In genomic region chr9:15953585-15954337, GRCm38 (mm10) we compare ENCODE assay signal across 15 mouse cellular contexts.
"Had no signal": no experiment of that assay in that cellular context is flagged by ENCODE, and none has a peak within 500 bp of the region (broad histone marks: within the 10 kb centered on the region; RNA-seq: fewer than 3 reads in every experiment).

No protein-coding gene starts in this region.

- H3K4me3 ChIP-seq: liver, embryonic 13.5 days; lung, embryonic 15.5 days; megakaryocyte, embryonic 14.5 days; midbrain, embryonic 12.5 days; stomach, embryonic 15.5 days had no signal

- DNase-seq: kidney, adult 9 months; kidney, postnatal 36 days; layer of hippocampus, adult 9-11 months; layer of hippocampus, postnatal 36 days; liver; liver, embryonic 13.5 days; liver, postnatal 0 days; lung, postnatal 14 days; thymus, postnatal 4 days had no signal

- H3K4me1 ChIP-seq: liver, embryonic 13.5 days; lung, embryonic 15.5 days; midbrain, embryonic 12.5 days; stomach, embryonic 15.5 days had no signal

- H3K4me2 ChIP-seq: liver, embryonic 13.5 days; lung, embryonic 15.5 days; midbrain, embryonic 12.5 days; stomach, embryonic 15.5 days had no signal

- H3K27me3 ChIP-seq: liver, embryonic 13.5 days; lung, embryonic 15.5 days; midbrain, embryonic 12.5 days; stomach, embryonic 15.5 days had no signal

- H3K9ac ChIP-seq: liver, embryonic 13.5 days; liver, postnatal 0 days; lung, embryonic 15.5 days; midbrain, embryonic 12.5 days; stomach, embryonic 15.5 days had no signal

- H3K9me3 ChIP-seq: liver, embryonic 13.5 days; lung, embryonic 15.5 days; megakaryocyte, embryonic 14.5 days; midbrain, embryonic 12.5 days; stomach, embryonic 15.5 days had no signal

- H3K27ac ChIP-seq: kidney, postnatal 0 days; liver, embryonic 13.5 days; lung, embryonic 15.5 days; macrophage; midbrain, embryonic 12.5 days; stomach, embryonic 15.5 days had no signal

- H3K36me3 ChIP-seq: liver, embryonic 13.5 days; lung, embryonic 15.5 days; midbrain, embryonic 12.5 days; stomach, embryonic 15.5 days had no signal

- ATAC-seq: liver, postnatal 0 days had no signal
